Mouse (Mus musculus) embryo, embryonic 9.5 days (tissue): ENCODE measurements around the gene Dyrk3.
A peak's percentile ranks its signal among the peaks of the same experiment; 100 is the strongest.

ENCODE experiments used
- DNase-seq: peaks from one replicate; pipeline ENCODE4 v3.0.0-alpha.2; 2017; ENCODE audit errors: extremely low spot score

Gene Dyrk3

DNA sequence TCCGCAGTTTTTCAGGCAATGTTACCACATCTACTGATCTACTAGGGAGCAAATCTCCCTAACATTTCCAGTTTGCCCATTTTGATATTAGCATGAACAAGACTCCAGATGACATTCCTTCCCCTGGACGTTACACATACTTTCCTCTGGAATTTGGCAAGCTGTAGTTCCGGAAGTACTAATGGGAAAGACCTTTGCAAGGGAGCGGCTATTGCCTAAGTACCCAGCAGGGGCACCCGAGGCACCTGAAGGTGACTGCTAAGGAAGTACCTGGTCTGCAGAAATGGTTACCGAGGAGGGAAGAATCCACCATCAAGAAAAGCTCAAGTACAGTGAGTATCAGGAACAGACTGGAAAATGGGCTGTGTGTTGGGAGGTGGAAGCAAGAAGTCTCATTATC is 25.6 kb downstream of the Dyrk3 start:
- DNase-seq = no peak

DNA sequence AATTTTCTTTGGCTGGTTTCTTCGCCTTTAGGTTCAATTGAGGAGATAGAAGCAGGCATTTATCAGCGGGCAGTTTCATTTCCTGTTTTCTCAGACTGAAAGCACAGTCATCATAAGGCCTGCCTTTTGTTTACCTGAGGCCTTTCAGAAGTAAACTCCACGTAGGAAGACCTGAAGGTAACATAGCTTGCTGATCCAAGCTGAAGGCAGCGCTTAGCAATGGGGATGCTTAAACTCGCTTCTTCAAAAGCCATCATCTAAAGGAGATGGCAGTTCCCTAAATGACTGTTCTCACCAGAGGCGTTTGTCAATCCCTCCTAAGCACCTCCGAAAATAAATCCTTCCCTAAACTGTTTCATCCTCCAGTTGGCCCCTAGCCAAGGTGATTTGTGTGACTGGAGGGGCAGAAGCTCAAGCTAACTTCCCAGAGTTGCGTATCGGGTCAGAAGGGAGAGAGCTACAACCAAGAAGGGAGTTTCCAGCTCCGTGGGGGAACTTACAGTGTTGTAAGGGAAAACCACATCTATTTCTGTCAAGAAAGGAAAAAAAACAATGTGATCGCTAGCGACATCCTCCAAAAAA is 27.5 kb downstream of the Dyrk3 start:
- DNase-seq = no peak

DNA sequence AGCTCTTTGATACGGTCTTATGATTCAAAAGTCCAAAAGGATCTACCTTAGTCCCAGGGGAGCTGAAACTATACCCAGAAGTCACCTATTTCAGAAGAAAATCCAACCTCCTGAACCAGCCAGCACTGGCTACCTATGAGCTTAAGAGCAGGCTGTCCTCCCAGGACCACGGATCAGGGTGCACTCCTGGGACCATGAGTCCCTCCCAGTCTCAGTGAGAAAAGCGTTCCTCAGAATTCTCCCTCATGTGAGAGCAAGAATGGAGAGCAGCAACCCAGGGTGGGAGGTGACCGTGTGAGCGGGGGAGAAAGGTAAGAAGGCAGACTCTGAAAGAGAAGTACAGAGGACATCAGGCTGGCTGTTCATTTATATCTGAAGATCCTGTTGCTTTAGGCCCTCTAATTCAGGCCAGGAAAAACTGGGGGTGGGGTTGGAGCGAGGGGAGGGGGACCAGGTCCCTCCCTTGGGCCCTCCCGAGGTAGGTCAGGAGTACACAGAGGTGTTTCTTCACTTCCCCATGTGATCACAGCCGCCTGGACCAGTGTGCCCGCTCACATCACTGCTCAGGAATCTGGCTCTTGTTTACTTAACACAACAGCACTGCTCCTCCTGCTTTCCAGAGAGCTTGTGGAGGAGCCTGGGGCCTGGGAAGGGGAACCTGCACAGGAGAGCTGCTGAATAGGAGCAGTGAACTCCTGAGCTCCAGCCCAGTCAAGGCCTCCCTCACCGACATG is 30.4 kb downstream of the Dyrk3 start:
- DNase-seq = no peak

DNA sequence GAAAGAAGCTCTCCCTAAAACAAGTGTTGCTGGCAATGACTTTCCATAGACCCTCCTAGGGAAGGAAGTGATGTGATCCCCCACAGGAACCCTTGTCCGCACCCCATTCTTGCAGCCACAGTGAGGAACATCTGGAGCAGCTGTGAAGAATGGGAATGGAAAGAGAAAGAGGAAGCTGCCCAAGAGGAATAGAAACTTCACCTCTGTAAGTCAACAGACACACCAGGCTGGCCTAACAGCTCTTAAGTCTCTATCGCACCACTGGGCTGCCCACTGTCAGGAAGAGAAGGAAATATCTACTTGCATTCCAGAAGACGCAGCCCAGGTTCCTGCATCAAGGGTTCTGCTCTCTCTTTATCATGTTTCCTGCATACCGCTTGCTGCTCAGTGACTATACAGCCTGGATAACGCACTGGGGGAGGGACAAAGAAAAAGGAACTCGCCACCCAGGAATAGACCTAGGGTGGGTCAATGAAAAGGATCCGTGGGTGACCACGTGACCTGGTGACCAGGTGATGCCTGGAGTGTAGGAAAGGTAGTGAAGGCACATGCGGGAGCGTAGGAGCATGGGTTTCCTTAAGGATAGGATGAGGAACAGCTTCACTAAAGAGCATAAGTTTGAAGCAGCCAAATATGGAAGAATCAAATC is 34.2 kb downstream of the Dyrk3 start:
- DNase-seq = no peak

DNA sequence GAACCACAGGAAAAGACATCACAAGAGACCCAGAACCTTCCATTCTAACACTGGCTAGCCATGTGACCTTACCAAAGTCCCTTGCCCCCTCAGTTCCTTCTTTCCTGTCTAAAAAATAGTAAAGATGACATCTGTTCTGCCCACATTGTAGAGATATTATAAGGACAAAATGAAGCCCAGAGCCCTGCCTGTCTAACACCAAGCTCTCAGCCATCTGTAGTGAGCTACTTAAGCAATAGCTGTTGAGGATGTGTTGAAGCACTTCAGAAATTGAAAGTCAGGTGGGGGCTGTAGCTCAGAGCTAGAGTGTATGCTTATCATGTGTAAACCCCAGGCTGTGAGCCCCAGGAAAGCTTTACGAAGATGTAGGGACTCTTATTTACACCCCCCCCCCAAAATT is 37.3 kb downstream of the Dyrk3 start:
- no peak for DNase-seq

DNA sequence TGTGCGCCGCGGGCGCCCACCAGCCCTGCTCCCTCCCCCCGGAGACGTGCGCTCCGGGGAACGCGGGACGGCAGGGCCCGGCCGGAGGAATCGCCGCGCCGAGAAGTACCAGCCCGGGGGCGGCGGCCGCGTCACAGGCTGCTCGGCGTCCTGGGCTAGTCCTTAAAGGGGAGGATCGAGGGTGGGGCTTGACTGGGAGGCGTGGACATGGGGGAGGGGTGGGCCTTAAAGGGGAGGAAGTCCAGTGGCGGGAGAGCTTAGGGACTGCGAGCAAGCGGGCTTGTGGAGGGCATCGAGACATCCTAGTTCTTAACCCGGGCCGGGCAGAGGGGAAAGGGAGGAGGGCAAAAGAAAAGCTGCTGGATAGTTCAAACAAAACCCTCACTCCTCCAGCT is 40.4 kb downstream of the Dyrk3 start, which contains the start of gene Mapkapk2:
Mapkapk2 (minus strand) TSS at position 127 of the 395 bp plus-strand sequence.
- peak; percentile 98 for DNase-seq

DNA sequence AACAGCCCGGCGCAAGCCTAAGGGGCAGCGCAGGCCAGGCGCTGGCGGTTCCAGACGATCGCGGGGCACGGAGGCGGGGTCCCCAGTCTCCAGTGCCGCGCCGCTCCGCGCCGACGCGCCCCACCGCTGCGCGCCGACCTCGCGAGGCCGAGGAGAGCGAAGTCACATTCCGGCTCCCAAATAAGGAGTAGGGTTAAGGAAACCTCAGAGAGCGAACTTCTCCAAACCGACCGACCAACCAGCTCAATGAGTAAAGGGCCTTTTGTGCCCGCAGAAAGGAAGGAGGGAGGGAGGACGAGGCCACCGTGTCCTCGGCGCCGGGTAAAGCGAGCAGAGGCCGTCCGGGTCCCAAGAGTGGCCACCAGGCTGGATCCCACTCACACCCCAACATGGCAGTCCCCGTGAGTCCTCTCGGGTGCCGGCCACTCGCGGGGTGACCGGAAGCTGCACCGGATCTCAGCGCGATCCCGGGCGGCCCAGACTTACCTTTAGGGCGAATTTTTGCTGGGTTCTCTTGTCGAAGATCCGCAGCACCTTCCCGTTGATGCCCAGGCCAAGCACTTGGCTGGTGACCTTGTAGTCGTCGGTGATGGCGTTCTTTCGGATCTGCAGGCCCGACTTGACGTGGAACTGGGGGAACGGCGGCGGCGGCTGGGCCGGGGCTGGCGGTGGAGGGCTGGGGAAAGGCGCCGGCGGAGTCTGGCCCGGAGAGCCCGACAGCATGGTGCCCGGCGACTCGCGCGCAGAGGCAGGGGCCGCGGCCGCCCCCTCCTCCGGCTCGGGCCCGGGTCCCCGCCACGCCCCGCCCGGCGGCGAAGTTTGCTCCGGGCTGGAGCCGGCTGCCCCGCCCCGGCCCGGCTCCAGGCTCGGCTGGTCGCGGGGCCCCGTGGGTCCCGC is 41.1 kb downstream of the Dyrk3 start:
- DNase-seq = peak; percentile 72

DNA sequence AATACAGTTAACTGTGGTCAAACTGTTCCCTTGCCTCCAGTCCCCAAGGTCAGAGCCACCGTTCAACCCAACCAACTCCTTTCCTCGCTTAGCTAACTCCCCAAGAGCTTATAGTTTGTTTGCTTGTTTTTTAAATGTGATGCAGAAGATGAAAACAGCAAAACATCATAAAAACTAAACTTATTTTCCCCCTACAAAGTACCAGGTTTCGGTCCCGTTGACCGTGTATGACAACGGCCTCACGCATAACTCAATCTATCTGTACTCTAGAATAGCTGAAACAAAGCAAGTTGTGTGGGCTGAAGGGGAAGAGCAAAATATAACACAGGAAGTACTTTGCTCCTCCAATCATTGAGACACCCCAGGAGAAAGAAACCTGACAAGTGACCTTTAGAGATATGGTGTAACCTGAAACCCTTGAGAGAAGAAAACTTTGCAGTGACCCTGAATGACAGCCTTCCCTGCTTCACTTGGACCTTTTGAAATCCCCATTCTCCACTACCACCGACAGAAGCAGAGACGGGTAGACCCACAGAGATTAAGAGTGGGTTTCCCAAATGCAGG is 41.9 kb downstream of the Dyrk3 start:
- no peak for DNase-seq

DNA sequence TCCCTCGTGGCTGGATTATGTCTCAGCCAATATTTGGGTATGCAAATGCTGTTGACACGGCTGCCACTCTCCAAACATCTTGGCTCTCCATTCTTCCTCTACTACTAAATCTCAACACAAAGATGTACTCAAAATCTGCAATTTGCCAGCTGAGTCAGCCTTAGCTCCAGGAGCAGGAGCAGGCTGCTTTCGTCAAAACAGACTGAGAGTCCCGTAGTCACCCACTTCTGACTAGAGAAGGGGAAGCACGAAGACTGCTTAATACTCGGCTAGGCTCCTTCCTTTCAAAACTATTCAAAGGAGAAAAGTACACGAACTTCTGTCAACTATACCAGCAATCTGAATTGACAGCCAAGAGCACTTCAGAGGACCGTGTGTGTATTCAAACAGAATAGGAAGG is 42.6 kb downstream of the Dyrk3 start:
- no peak for DNase-seq

DNA sequence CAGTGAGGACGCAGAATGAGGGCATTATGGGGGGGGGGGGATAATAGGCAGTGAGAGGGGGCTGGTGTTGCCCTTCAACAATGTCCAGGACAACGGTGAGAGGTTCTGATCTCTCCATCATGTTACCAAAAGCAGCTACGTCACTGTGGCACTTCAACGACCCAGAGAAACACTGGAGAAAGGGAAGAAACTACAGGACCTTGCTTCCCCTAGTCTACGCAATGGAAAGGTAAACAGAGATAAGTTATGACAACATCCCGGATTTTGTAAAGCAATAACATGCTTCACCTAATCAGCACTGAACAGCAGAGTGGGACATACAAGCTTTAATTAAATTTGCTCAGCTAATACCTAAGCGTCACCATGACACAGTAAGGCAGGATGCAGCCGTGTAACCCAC is 44.3 kb downstream of the Dyrk3 start:
- no peak for DNase-seq

DNA sequence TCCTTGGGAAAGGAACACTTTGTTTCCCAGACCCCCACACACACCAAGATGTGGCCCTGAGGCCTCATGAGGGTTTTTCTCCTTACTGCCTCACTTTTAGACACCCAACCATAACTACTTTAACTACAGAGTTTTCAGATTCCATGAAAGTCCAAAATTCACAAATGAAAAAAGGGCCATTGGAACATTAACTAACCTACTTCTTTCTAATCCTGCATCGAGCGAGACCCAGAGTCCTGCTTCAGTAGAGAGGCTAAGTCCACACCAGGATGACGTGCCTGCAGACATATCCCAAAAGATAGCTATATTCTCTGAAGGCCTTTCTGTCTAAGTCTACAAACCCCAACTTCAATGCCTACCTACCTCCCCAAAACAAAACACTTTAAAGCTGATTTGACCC is 45.3 kb downstream of the Dyrk3 start:
- no peak for DNase-seq

DNA sequence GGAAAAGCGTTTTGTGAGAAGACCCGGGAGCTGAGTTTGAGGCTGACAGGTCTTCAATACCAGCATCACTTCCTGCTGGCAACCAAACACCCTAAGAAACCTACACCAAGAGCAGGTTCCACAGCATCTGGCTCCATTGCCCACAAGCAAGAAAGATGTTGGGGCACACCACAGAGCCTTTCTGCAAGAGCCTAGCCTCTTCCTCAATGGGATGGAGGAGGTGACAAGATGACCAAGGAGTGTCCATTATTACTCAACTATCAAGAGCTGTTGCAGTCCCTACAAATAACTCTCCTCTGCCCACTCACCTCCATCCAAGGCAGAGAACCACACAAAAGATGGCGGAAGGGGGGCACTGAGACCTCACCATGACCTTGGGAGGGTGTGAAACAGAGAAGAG is 46.0 kb downstream of the Dyrk3 start:
- no peak for DNase-seq

DNA sequence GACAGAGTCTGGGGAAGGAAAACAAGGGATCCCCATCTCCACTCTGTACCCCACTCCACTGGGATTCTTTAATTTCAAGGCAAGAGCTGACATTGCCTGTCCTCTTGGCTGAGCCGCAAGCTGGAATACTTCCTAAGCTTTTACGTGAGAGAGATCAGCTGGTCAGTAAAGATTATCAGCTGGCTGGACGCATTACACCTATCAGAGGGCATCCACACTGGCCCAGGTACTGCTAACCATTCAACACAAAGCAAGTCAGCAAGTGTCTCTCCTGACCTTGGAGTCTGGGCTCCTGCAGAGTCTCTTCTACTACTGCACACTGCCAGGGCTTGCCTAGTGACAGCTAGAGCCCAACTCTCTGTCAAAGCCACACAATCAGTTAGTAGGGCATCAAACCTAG is 46.7 kb downstream of the Dyrk3 start:
- no peak for DNase-seq

DNA sequence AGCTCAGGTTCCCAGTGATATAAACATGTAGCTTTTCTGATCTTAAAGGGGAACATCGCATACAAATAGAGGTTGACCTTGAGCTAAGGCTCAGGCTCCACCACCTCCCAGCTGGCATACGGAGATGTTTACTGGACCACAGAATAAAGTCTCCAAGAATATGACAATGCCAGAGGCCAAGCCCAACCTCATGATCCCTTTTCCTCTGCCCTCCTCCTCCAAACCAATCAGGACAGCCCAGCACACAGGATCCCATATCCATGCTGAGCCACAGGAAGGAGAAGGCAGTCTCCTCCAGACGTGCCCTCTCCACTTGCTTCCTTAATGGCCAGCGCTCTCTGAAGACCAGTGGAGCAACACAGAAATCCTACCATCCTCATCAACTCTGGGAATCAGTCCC is 47.3 kb downstream of the Dyrk3 start:
- DNase-seq = no peak

DNA sequence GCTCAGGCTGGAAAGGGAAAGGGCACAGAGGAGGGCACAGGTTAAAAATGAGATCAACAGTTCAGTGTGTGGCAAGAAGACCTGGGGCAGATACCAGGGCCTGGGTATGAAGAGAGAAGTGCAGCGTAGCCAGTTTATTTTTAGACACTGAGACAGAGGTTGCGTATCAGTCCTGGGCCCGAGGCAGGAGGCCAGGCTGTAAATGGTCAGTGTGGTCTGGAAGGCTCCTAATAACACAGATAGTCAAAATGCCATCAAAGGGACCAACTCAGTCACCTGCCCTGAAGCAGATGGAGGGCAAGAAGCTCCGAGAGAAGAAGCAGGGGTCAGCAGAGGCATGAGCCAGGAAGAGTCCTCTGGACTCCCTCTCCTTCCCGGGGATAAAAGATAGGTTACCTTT is 47.9 kb downstream of the Dyrk3 start:
- DNase-seq = no peak

DNA sequence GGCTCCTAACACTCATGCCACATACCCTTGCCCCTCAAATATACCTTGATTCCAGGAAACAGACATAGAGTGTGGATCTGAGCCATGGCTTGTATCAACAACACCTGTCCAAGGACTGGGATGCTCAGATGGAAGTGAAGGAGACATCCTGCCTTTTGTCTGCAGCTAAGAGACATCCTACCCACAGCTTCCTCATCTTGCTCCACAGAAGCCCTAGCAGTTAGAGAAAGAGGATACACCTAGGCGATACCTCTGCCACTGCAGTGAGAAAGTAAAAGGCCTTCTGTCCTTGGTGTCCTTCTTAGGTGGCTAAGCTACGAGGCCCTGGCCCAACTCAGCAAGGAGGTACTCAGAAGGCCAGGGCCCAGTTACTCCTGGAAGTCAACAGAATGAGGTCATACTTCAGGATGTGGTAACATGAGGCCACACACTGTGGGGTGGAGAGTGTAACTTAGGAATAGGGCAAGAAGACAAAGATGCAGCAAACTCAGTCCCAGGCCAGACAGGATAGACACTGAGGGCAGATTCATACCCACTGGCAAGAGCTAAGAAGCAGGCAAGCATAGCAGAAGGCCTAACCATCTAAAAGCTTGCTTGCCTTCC is 48.5 kb downstream of the Dyrk3 start:
- DNase-seq = no peak

DNA sequence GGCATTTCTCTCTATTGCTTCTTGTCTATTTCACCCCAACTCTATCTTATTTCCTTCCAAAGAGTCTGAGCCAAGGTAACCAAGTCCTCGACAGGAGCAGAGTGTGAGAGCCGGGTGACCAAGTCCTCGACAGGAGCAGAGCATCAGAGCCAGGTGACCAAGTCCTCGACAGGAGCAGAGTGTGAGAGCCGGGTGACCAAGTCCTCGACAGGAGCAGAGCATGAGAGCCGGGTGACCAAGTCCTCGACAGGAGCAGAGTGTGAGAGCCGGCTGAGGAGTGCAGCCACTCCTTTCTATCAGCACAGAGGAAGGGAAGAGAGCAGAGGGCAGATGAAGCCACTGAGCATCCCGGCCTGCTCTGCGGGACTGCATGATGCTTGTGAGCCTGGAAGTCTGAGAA is 49.6 kb downstream of the Dyrk3 start:
- no peak for DNase-seq

DNA sequence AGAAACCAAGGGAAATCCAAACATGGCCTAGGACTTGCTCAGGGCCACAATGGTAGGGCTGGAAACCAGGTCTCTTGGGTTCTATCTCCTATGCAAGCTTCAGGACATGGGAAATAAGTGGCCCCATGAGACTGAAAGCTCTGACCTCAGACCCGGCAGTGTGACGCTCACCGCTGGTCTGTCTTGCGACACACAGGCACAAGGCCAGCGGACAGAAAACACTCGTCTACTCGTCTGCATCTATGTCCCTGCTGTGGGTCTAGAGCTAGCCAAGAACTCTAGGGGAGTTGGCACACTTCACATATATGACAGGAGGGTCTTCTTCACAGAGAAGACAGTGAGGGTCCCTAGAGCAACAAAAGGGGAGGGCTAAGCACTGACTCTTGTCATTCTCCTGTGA is 51.2 kb downstream of the Dyrk3 start:
- no peak for DNase-seq

DNA sequence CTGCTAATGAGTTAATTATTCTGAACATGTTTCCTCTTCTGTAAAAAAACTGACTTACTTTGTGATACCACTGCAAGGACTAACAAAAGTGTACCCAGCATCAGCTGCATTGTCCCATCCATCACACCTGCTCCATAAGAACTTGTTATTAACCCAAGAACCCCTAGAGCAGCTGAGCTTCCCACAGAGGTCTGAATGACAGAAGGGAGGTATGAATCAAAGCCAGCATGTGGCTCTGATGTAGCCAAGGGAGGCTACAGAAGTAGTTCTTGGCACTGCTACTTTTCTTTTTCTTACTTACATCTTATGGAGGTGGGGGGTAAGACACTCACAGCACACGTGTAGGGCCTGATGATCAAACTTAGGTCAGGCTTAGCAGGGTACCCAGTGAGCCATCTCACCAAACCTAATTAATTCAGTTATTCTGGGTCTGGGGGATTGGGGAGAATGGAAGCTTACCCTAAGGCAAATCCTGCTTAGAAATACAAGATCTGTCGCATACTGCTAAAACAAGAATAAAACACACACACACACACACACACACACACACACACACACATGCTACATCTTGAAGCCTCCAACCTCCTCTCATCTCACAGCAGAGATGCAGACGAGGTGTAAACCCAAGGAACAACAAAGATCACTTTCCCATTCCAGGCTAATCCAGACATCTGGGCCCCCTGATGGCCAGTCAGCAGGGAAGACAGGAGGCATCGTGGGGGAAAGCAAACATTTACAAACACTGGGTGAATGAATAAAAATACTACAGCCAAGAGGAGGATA is 52.0 kb downstream of the Dyrk3 start:
- DNase-seq = no peak

DNA sequence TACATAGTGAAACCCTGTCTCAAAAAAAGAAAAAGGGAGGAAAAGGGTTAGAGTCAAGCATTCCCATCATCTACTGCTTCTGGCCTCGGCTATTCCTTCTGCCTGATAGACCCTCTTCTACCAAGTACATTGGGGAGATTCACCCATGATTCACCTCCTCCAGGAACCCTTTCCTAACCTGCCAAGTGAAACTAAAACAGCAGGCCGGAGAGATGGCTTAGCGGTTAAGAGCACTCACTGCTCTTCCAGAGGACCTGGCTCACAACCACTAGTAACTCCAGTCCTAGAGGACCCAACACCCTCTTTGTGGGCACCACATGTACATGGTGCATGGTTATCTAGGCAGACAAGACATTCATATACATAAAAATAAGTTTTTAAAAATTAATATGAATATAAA is 52.9 kb downstream of the Dyrk3 start:
- DNase-seq = no peak

DNA sequence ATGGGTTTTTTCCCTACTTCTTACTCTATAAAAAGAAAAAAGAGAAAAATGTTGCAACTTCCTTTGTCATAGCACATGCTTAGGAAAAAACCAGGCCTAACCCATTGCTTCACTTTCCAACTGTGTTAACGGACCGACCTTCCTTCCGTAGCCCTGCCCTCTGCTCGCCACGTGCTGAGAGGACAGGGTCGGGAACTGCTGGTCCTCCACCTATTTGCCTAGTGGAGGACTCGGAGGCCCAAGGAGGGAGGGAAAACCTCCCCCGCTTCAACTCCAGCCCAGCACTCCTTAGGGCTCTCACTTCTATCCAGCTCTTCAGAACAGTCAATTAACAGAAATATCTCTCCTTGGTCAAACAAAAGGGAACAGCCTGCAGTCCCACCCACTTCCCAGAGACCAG is 53.9 kb downstream of the Dyrk3 start:
- no peak for DNase-seq
